Mouse (Mus musculus) heart, adult 2 months (tissue): ENCODE measurements around the gene Jak3.

ENCODE experiments used
- CTCF ChIP-seq: fragments of 200-600 bp; IDR thresholded peaks from 2 replicates; pipeline ENCODE4 v1.8.1; 2022; ENCODE audit warnings: antibody characterized with exemption, mild to moderate bottlenecking, moderate library complexity
- EP300 ChIP-seq: fragments of 200-500 bp; IDR thresholded peaks from 2 replicates; pipeline ENCODE4 v1.6.1; 2011; ENCODE audit warnings: low read depth, low read length, control low read depth; ENCODE audit not compliant: insufficient read depth

- no peak for TF ChIP-seq CTCF
- no peak for TF ChIP-seq EP300
Observed at GRCm38 (mm10) chr8:71629781-71630212, 46.3 kb upstream of the Jak3 start.
